Mouse (Mus musculus): Measurements from ENCODE around the gene Cx3cl1. TPM values are rescaled to one million over a fixed set of nuclear protein-coding genes. Genes with fewer than 3 reads are reported as not detected.

The Cx3cl1 gene
- 13.6 and 14.3 TPM in 2 replicates for polyA plus RNA-seq (2016; fragmentation: Nextera tagmentation; extraction: Ambion mirVana)

DNA sequence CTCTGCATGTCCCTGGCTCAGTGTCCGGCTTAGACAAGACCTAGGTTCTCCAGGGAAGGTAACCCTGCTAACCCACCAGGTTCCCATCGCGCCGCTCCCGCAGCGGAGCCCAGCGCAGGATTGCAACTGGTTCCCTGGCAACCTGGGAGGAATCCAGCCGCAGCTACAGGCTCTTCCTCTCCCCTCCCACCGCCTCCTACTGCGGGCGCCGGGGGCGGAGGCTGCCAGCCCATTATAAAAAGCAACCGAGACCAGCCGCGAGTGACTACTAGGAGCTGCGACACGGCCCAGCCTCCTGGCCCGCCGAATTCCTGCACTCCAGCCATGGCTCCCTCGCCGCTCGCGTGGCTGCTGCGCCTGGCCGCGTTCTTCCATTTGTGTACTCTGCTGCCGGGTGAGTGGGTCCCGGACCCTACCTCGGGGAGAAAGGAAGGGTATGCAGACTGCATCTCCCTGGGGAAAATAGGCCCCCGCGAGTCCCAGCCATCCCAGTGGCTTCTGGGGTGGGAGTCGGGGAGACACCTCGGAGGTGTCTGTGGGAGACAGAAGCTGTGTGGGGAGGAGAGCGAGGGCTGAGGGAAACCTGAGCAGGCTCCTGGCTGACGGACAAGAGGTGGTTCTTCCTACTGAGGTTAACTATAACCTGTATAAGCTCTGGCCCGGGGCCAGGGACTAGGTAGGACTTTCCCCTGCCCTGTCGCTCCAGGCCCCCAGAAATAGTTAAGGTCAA, at the start of gene Cx3cl1:
Cx3cl1 (plus strand) TSS at position 69 of the 730 bp plus-strand sequence.
- H3K9me3 ChIP-seq (replicated peaks) = no peaks in the 10 kb centered on the region
- peaks cover 62% of the 10 kb centered on the region for H3K27me3 ChIP-seq (ENCODE audit: low read depth, poor library complexity, severe bottlenecking)
- under 1% methylated on average over 38 of the region's 38 CpGs for WGBS
- no peaks in the 10 kb centered on the region for H3K36me3 ChIP-seq
- peaks cover 36% of the 10 kb centered on the region for H3K4me1 ChIP-seq
- peak within 1 kb of the TSS; percentile 74 for H3K4me3 ChIP-seq
- peak; percentile 87 for DNase-seq (ENCODE audit: low spot score)
- H3K27ac ChIP-seq (replicated peaks) = peak within 1 kb of the TSS; percentile 88

DNA sequence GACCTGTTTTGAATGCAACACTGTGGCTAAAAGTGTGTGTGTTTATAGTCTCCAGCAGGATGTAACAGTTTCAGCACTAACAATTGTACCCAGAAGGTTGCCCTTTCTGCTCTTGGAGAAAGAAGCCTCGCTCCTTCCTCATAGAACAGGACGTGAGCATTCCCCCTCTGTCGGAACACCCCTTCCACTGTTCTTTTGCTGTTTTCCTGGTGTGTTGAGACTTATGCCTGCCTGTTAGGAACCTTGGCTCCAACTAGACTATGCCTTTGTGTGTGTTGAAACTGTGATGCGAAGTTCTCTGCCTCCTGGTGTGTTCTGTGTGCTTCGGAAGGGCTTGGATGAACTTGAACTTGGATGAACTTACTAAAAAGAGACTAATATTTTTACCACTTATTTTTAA, 45.8 kb upstream of the Cx3cl1 start:
- no peak for DNase-seq (ENCODE audit: low spot score)
- H3K9me3 ChIP-seq (replicated peaks) = no peaks in the 10 kb centered on the region
- no peaks in the 10 kb centered on the region for H3K4me1 ChIP-seq
- H3K36me3 ChIP-seq = no peaks in the 10 kb centered on the region
- no peaks in the 10 kb centered on the region for H3K27me3 ChIP-seq (ENCODE audit: low read depth, poor library complexity, severe bottlenecking)
- H3K4me3 ChIP-seq = no peak overlapping the region
- WGBS = 93% methylated on average over 5 of the region's 5 CpGs
- H3K27ac ChIP-seq (replicated peaks) = no peak overlapping the region

DNA sequence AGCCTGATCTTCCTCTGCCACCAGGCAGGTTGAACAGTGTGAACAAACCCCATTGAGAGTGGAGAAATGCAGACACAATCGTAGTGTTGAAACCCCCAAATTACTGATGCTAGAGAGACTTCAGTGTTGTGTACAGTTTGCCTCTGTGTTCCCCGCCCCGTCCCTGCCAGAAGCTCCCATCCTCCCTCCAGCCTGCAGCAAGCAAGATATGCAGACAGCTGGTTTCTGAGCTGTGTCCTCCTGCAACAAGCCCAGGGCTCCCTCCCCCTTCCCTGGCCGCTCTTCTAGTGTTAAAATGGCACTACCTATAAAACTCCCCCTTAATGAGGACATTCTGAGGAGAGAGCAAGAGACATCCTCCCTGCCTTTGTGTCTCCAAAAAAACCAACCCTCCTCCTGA, 42.5 kb upstream of the Cx3cl1 start:
- no peaks in the 10 kb centered on the region for H3K36me3 ChIP-seq
- no peaks in the 10 kb centered on the region for H3K9me3 ChIP-seq (replicated peaks)
- H3K27ac ChIP-seq (replicated peaks) = no peak overlapping the region
- H3K27me3 ChIP-seq (ENCODE audit: low read depth, poor library complexity, severe bottlenecking) = no peaks in the 10 kb centered on the region
- no peak for DNase-seq (ENCODE audit: low spot score)
- no peaks in the 10 kb centered on the region for H3K4me1 ChIP-seq
- H3K4me3 ChIP-seq = no peak overlapping the region
- WGBS = 79% methylated on average over 4 of the region's 4 CpGs

DNA sequence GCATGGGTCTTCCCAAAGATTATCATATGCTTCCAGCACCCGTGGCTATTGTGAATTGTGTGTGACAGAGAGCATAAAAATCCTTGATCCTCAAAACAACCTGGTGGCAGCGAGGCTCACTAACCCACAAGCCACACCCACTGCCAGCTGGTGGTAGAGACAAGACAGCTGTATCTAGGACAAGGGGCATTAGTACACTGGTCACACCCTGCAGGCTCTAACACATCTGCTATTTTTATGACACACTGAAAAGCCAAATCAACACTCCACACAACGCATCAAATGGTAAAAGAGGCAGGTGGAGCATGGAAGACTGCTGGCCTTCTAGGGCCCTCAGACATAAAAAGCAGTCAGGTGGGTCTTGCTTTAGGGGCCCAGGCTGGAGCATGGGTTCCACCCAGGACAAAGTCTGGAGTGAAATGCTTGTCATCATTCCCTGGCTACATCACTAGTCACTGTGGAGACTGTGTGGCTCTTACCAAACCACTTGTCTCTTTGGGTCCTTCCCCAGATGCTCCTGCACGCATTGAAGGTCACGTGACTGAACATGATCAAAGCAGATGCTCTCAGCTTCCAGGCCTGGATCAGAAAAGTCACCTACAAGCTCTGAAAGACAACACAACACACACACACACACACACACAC, 37.9 kb upstream of the Cx3cl1 start:
- Histone ChIP-seq H3K4me3 (no peak overlapping the region), H3K36me3 (no peaks in the 10 kb centered on the region), H3K27me3 (ENCODE audit: low read depth, poor library complexity, severe bottlenecking) (no peaks in the 10 kb centered on the region), H3K9me3 (replicated peaks) (no peaks in the 10 kb centered on the region), H3K4me1 (no peaks in the 10 kb centered on the region), H3K27ac (replicated peaks) (no peak overlapping the region)
- DNase-seq (ENCODE audit: low spot score) = no peak
- WGBS = 78% methylated on average over 5 of the region's 5 CpGs

DNA sequence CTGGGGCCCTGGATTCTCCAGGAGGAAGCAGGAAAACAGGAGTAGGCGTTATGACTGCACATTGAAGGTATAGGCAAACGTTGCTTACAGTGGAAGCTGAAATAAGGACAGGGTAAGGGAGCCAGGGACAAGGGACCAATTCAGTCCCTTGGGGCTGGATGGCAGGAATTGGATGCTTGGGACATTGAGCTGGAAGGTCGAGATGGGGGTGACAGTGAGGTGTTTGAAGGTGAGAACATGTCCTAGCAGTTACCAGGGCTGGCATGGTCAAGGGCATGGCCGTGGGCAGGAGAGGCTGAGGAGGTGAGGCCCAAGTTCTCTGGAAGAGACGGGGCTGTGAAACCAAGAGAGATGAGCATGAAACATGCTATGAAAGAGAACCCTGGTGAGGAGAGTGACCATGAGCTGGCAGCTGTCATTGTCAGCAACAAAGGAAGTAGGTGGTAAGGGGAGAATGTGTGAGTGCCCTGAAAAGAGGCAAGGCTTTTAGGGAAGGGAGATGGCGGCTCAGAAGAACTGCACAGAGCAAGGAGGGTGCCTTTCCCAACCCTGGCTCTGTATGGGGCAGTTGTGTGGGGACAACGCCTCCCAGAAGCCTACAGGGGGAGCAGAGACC, 37.0 kb upstream of the Cx3cl1 start:
- no peaks in the 10 kb centered on the region for H3K9me3 ChIP-seq (replicated peaks)
- no peak overlapping the region for H3K4me3 ChIP-seq
- H3K27me3 ChIP-seq (ENCODE audit: low read depth, poor library complexity, severe bottlenecking) = no peaks in the 10 kb centered on the region
- DNase-seq (ENCODE audit: low spot score) = no peak
- H3K36me3 ChIP-seq = no peaks in the 10 kb centered on the region
- no peaks in the 10 kb centered on the region for H3K4me1 ChIP-seq
- WGBS = 79% methylated on average over 7 of the region's 7 CpGs
- H3K27ac ChIP-seq (replicated peaks) = 0 out of 2 replicates have a peak overlapping the region, but pooled peaks have one; percentile 18

DNA sequence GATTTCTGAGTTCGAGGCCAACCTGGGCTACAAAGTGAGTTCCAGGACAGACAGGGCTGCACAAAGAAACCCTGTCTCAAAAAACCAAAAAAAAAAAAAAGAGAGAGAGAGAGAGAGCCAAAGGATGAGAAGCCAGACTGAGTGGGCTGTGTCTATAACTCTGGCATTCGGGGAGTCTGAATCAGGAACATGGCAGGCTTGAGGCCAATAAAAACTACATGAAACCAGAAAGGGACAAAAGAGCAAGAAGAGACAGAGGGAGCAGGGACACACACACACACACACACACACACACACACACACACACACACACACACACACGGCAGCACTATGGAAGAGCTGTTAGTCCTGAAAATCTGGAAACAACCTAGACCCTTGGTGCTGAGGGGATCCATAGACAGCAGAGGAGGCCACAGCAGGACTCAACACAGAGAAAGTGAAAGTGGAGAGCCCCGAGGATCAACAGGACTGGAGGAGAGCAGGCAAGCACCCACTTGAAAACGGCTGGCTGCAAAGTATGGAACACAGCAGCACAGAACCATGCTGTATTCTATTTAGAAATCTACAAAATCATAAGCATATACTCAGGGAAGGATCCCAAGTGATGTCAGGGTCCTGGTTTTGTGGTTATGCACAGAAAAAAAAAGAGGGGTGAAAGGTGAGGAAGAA, 36.2 kb upstream of the Cx3cl1 start:
- Histone ChIP-seq H3K27ac (replicated peaks) (0 out of 2 replicates have a peak overlapping the region, but pooled peaks have one; percentile 4), H3K4me1 (no peaks in the 10 kb centered on the region), H3K9me3 (replicated peaks) (no peaks in the 10 kb centered on the region), H3K4me3 (no peak overlapping the region), H3K36me3 (no peaks in the 10 kb centered on the region), H3K27me3 (ENCODE audit: low read depth, poor library complexity, severe bottlenecking) (no peaks in the 10 kb centered on the region)
- 88% methylated on average over 5 of the region's 5 CpGs for WGBS
- DNase-seq (ENCODE audit: low spot score) = no peak

DNA sequence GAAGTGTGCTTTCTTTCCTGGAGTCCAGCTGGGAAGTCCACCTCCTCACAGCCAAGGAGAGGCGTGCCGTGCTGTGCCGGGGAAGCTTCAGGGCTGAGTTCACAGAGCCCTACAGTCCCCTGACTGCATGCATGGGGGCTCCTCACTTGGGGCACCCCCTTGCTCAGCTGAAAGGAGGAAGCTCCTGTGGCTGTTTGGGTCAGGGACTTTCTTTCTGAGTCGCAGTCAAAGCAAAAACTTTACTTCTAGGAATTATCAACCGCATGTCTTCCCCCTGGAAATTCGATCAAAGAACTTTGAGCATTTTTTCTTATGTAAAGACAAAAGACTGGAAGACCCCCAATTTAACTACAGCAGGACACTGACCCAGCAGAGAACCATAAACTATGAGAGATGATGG, 32.0 kb upstream of the Cx3cl1 start:
- no peaks in the 10 kb centered on the region for H3K36me3 ChIP-seq
- no peaks in the 10 kb centered on the region for H3K27me3 ChIP-seq (ENCODE audit: low read depth, poor library complexity, severe bottlenecking)
- DNase-seq (ENCODE audit: low spot score) = no peak
- no peaks in the 10 kb centered on the region for H3K4me1 ChIP-seq
- H3K27ac ChIP-seq (replicated peaks) = no peak overlapping the region
- no peaks in the 10 kb centered on the region for H3K9me3 ChIP-seq (replicated peaks)
- WGBS = 90% methylated on average over 6 of the region's 6 CpGs
- no peak overlapping the region for H3K4me3 ChIP-seq

DNA sequence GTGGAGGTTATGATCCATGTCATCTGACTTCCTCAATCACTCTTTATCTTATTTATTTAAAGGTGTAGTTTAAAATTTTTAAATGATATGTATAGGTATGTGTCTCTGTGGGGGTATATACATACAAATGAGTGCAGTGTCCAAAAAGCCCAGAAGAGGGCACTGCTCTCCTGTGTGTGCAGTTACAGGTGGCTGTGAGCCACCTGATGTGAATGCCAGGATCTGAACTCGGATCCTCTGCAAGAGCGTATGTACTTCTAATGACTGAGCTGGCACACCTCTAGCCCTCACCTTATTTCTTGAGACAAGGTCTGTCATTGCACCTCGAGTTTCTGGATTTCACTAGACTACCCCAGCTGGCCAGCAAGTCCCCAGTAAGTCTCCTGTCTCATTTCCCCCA, 31.2 kb upstream of the Cx3cl1 start:
- H3K27me3 ChIP-seq (ENCODE audit: low read depth, poor library complexity, severe bottlenecking) = no peaks in the 10 kb centered on the region
- H3K27ac ChIP-seq (replicated peaks) = no peak overlapping the region
- no peaks in the 10 kb centered on the region for H3K36me3 ChIP-seq
- H3K4me1 ChIP-seq = no peaks in the 10 kb centered on the region
- DNase-seq (ENCODE audit: low spot score) = no peak
- H3K9me3 ChIP-seq (replicated peaks) = no peaks in the 10 kb centered on the region
- 85% methylated on average over 3 of the region's 3 CpGs for WGBS
- no peak overlapping the region for H3K4me3 ChIP-seq

DNA sequence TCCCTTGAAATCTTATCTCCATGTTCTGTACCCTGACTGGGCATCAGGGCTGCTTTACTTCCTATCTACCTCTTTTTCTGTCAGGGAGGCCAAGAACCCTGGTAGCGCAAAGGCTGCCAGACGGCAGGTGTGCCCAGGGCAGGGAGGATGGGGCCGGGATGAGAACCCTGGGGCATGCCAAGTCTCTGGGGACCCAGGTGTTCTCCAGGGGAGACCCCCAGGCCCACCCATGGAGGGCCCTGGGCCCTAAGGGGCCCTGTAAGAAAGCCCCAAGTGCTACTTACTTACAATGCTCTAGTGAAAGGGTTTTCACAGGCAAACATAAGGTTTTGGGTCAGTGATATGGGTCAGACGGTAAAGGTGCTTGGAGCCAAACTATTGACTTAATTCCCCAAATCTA, 30.1 kb upstream of the Cx3cl1 start:
- H3K27ac ChIP-seq (replicated peaks) = no peak overlapping the region
- H3K4me1 ChIP-seq = no peaks in the 10 kb centered on the region
- no peak for DNase-seq (ENCODE audit: low spot score)
- no peak overlapping the region for H3K4me3 ChIP-seq
- 89% methylated on average over 4 of the region's 4 CpGs for WGBS
- no peaks in the 10 kb centered on the region for H3K27me3 ChIP-seq (ENCODE audit: low read depth, poor library complexity, severe bottlenecking)
- no peaks in the 10 kb centered on the region for H3K9me3 ChIP-seq (replicated peaks)
- H3K36me3 ChIP-seq = no peaks in the 10 kb centered on the region

DNA sequence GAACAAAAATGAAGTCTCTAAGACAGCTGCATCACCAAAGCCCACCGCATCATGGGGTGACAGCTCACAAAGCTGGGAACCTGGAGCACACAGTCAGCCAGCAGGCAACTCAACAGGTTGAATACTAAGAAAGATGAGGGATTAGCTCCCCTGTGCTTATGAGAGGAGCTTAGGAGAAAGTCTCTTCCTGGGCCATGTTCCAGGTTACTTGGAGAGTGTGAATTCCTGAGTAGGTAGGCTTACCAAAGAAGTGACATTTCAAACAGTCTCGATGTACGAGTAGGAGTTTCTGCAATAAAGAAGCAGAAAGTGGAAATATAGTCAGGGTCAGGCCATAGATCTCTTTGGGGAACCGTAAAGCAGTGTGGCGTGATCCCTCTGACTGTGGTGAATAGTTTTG, 27.3 kb upstream of the Cx3cl1 start:
- WGBS = 90% methylated on average over 5 of the region's 5 CpGs
- no peak for DNase-seq (ENCODE audit: low spot score)
- Histone ChIP-seq H3K27ac (replicated peaks) (no peak overlapping the region), H3K36me3 (no peaks in the 10 kb centered on the region), H3K4me1 (no peaks in the 10 kb centered on the region), H3K27me3 (ENCODE audit: low read depth, poor library complexity, severe bottlenecking) (no peaks in the 10 kb centered on the region), H3K9me3 (replicated peaks) (no peaks in the 10 kb centered on the region), H3K4me3 (no peak overlapping the region)

DNA sequence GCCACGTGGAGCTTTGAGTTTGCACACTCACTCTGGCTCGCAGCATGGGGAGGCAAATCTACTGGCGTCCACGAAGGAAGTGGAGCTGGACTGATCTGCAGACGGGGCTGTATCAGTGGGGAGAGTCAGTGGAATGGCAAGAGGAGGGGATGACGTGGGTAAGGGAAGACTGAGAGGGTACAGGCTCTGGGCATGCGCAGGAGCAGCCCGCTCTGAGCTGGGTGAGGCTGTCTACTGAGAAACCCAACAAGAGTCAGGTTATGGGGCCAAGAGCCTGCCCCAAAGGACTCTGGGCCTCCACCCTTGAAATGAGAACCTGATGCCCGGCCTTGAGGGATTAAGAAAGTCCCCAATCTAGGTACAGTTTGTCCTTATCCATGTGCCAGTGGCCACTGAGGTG, 26.8 kb upstream of the Cx3cl1 start:
- no peak for DNase-seq (ENCODE audit: low spot score)
- no peaks in the 10 kb centered on the region for H3K36me3 ChIP-seq
- no peak overlapping the region for H3K27ac ChIP-seq (replicated peaks)
- H3K4me3 ChIP-seq = no peak overlapping the region
- WGBS = 80% methylated on average over 9 of the region's 9 CpGs
- no peaks in the 10 kb centered on the region for H3K9me3 ChIP-seq (replicated peaks)
- H3K27me3 ChIP-seq (ENCODE audit: low read depth, poor library complexity, severe bottlenecking) = no peaks in the 10 kb centered on the region
- no peaks in the 10 kb centered on the region for H3K4me1 ChIP-seq

DNA sequence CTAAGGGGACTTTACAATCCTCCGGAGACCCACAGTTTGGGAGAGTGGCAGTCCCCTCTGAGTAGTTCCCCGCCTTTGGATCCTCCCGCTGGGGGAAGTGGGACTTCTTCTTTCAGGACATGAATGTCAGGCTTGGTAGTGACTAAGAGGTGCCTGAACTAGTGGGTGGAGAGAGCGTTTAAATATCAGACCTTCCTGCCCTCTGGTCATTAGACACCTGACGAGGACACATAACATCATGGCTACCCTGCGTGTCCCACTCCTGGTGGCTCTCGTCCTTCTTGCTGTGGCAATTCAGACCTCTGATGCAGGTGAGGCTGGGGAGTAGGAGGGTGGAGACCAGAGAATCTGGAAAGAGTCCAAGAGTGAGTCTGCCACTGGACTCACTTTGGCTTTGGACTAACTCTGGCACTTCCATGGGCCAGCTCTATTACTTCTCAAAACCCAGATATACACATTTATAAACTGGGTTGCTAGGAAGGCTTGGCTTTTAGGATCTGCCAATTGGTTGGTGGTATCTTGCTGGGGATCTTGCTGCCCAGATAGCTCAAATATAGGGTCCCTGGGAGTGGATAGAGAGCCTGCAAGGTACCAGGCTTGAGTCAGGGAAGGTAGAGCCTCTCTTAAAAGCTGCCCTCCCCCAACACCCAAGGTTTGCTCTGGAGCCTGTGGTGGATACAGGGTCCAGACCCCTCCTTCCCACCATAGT, 26.2 kb upstream of the Cx3cl1 start, which contains the start of gene Ccl22:
Ccl22 (plus strand) TSS at position 115 of the 709 bp plus-strand sequence.
- Histone ChIP-seq H3K4me1 (no peaks in the 10 kb centered on the region), H3K36me3 (no peaks in the 10 kb centered on the region), H3K4me3 (no peak within 1 kb of the TSS), H3K27ac (replicated peaks) (no peak within 1 kb of the TSS), H3K9me3 (replicated peaks) (no peaks in the 10 kb centered on the region), H3K27me3 (ENCODE audit: low read depth, poor library complexity, severe bottlenecking) (no peaks in the 10 kb centered on the region)
- WGBS = 93% methylated on average over 7 of the region's 7 CpGs
- no peak for DNase-seq (ENCODE audit: low spot score)
